Mouse (Mus musculus): ENCODE results near the gene Atg5.

GRCm38 (mm10) chr10:44357316-44357715 is 89.2 kb downstream of the Atg5 start:
- TF ChIP-seq CTCF (conservative IDR thresholded peaks at IDR 0.05; ENCODE audit: low read length) = no peak
- TF ChIP-seq NANOG (IDR thresholded peaks at IDR 0.05; ENCODE audit: borderline replicate concordance, low read length) = no peak
- TF ChIP-seq POU5F1 (IDR thresholded peaks at IDR 0.05; ENCODE audit: borderline replicate concordance, low read length) = no peak
